Mouse (Mus musculus) spleen, adult 2 months (tissue): Measurements from ENCODE around the gene Trh. TPM values are rescaled to one million over a fixed set of nuclear protein-coding genes. Genes with fewer than 3 reads are reported as not detected.

Source experiments
- DNase-seq, 2 experiments: peaks; one replicate each; pipeline versions ENCODE4 v3.0.0 to v3.0.0-alpha.2; 2012 to 2021; ENCODE audit warnings: low spot score in 2 of 2, low read depth in 1 of 2
- H3K27ac ChIP-seq: fragments of 200-500 bp; 2 replicates; pipeline ENCODE4 v1.5.1; 2012; ENCODE audit warnings: low read length, inconsistent platforms; ENCODE audit not compliant: insufficient read depth
- H3K27me3 ChIP-seq: fragments of 200-500 bp; 2 replicates; pipeline ENCODE4 v1.6.1; 2012; ENCODE audit warnings: mild to moderate bottlenecking, moderate library complexity, low read length, inconsistent platforms; ENCODE audit not compliant: control insufficient read depth, insufficient read depth
- H3K36me3 ChIP-seq: fragments of 200-500 bp; 2 replicates; pipeline ENCODE4 v1.6.1; 2012; ENCODE audit warnings: mild to moderate bottlenecking, low read length, inconsistent platforms; ENCODE audit not compliant: control insufficient read depth, insufficient read depth
- H3K4me1 ChIP-seq: fragments of 200-500 bp; 2 replicates; pipeline ENCODE4 v1.6.1; 2011; ENCODE audit warnings: inconsistent platforms; ENCODE audit not compliant: control insufficient read depth, insufficient read depth, insufficient read length
- H3K4me3 ChIP-seq: fragments of 200-500 bp; 2 replicates; pipeline ENCODE4 v1.5.1; 2011; ENCODE audit warnings: mild to moderate bottlenecking, inconsistent platforms; ENCODE audit not compliant: insufficient read depth, insufficient read length; ENCODE audit errors: extremely low read depth
- CTCF ChIP-seq: fragments of 200-500 bp; IDR thresholded peaks from 2 replicates; pipeline ENCODE4 v1.5.1; 2011; ENCODE audit warnings: mild to moderate bottlenecking, inconsistent platforms; ENCODE audit not compliant: insufficient read depth, insufficient read length, insufficient replicate concordance; ENCODE audit errors: extremely low read depth
- POLR2A ChIP-seq: fragments of 200-500 bp; IDR thresholded peaks from 2 replicates; pipeline ENCODE4 v1.6.1; 2011; ENCODE audit warnings: low read depth, low read length, inconsistent platforms
- WGBS: fragments of 180-500 bp; shearing (Covaris S2); methylation state at CpG from one replicate; pipeline ENCODE4 v1.1.7; 2018; 5-methylcytosine and 5-hydroxymethylcytosine counted together
- polyA plus RNA-seq: library from polyadenylated mRNA; depleted of rRNA; stranded (reverse); fragments of >200 nt; gene quantifications from 2 replicates; pipeline ENCODE4 v1.2.3, GENCODE M21; 2012; rRNA removed

Trh gene
- polyA plus RNA-seq: not detected in 2 replicates

DNA sequence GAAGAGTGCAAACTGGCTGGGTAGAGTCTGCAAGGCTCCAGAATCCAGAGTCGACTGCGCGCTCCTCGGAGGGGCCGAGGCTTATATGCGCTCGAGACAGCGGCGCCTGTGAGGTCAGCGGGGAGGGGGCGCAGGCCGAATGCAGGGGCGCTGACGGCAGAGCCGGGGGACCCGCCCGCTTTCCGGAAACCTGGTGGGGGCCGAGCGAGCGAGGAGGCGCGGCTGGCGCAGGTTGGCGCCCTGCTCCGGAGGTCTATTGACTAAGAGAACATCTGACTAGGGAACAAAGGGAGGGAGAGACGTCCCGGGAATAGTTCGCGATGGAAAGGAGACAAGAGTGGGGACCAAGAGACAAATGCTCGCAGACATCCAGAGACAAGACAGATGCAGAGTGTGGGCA is at the start of gene Trh:
Trh (minus strand) TSS at position 60 of the 400 bp plus-strand sequence.
- 2% methylated on average over 31 of the region's 31 CpGs for WGBS
- H3K4me1 ChIP-seq: no peaks in the 10 kb centered on the region

GRCm38 (mm10) chr6:92290826-92291225 is 46.4 kb upstream of the Trh start:
- Histone ChIP-seq H3K4me3 (no peak overlapping the region), H3K36me3 (no peaks in the 10 kb centered on the region), H3K27ac (no peak overlapping the region), H3K27me3 (no peaks in the 10 kb centered on the region), H3K4me1 (no peaks in the 10 kb centered on the region)
- TF ChIP-seq CTCF (no peak), POLR2A (no peak)
- DNase-seq: no peak
- WGBS: 89% methylated on average over 3 of the region's 3 CpGs

More for the DNA sequence above, at the start of gene Trh:
- H3K27ac ChIP-seq: no peak within 1 kb of the TSS
- H3K27me3 ChIP-seq: no peaks in the 10 kb centered on the region
- no peak within 1 kb of the TSS for H3K4me3 ChIP-seq
- no peak for DNase-seq
- TF ChIP-seq POLR2A: no peak
- no peak for TF ChIP-seq CTCF
- H3K36me3 ChIP-seq: no peaks in the 10 kb centered on the region

DNA sequence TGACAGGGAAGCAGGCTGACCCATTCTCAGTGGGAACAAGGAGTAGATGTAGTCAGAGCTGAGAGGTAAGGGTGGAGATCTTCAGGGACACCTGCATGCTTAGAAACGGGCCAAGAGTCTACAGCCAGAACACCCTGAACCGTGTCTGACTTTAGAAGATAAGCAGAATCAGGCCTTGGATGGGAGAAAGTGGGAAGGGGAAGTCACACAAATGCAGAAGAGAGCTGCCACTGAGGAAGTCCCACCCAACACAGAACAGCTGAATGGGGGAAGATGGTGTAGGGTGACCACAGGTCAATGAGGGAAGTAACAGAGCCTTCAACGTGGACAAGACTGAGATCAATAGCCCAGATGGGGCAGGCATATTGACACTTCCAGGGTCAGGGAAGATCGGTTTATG is 42.4 kb upstream of the Trh start:
- no peaks in the 10 kb centered on the region for H3K36me3 ChIP-seq
- no peak overlapping the region for H3K27ac ChIP-seq
- TF ChIP-seq POLR2A (no peak), CTCF (no peak)
- no peak for DNase-seq
- H3K4me1 ChIP-seq: no peaks in the 10 kb centered on the region
- H3K4me3 ChIP-seq: no peak overlapping the region
- no peaks in the 10 kb centered on the region for H3K27me3 ChIP-seq
- 21% methylated on average over 4 of the region's 4 CpGs for WGBS

- H3K36me3 ChIP-seq: no peaks in the 10 kb centered on the region
- no peaks in the 10 kb centered on the region for H3K4me1 ChIP-seq
- no peak overlapping the region for H3K27ac ChIP-seq
- H3K27me3 ChIP-seq: no peaks in the 10 kb centered on the region
- no peak; the same call in 1 of the 2 replicates for TF ChIP-seq CTCF
- no peak for TF ChIP-seq POLR2A
- WGBS: 37% methylated on average over 4 of the region's 4 CpGs
- no peak overlapping the region for H3K4me3 ChIP-seq
- DNase-seq: no peak
These were observed 41.9 kb upstream of the Trh start for GRCm38 (mm10) chr6:92286258-92286888.

DNA sequence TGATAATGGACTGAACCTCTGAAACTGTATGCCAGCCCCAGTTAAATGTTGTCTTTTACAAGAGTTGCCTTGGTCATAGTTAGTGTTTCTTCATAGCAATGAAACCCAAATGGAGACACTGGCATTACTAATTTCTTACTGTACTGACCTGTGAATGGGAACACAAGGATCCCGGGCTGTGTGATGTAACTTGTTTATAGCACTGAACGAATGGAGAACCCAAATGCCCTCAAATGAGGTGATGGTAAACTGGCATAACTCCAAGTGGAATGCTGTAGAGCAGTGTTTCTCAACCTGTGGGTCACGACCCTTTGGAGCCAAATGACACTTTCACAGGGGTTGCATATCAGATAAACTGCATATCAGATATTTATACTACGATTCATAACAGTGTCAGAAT is 41.1 kb upstream of the Trh start:
- no peak for TF ChIP-seq CTCF
- TF ChIP-seq POLR2A: no peak
- WGBS: 80% methylated on average over 4 of the region's 4 CpGs
- no peaks in the 10 kb centered on the region for H3K36me3 ChIP-seq
- no peaks in the 10 kb centered on the region for H3K27me3 ChIP-seq
- no peaks in the 10 kb centered on the region for H3K4me1 ChIP-seq
- H3K27ac ChIP-seq: no peak overlapping the region
- DNase-seq: no peak
- H3K4me3 ChIP-seq: no peak overlapping the region

DNA sequence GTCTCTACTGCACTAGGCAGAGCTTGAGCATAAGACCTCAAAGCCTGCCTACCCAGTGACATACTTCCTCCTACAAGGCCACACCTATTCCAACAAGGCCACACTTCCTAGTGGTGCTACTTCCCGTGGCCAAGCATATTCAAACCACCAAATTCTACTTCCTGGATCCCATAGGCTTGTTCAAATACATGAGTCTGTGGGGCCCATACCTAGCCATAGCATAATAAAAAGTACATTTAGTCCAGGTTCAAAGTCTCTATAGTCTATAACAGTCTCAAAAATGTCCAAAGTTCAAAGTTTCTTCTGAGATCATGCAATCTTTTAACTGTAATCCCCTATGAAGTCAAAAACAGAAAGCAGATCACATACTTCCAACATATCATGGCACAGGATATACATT is 32.7 kb upstream of the Trh start:
- Histone ChIP-seq H3K4me1 (no peaks in the 10 kb centered on the region), H3K27ac (no peak overlapping the region), H3K27me3 (no peaks in the 10 kb centered on the region), H3K4me3 (no peak overlapping the region), H3K36me3 (no peaks in the 10 kb centered on the region)
- no peak for DNase-seq
- TF ChIP-seq CTCF (no peak), POLR2A (no peak)
- 55% methylated on average over 1 of the region's 1 CpGs for WGBS

DNA sequence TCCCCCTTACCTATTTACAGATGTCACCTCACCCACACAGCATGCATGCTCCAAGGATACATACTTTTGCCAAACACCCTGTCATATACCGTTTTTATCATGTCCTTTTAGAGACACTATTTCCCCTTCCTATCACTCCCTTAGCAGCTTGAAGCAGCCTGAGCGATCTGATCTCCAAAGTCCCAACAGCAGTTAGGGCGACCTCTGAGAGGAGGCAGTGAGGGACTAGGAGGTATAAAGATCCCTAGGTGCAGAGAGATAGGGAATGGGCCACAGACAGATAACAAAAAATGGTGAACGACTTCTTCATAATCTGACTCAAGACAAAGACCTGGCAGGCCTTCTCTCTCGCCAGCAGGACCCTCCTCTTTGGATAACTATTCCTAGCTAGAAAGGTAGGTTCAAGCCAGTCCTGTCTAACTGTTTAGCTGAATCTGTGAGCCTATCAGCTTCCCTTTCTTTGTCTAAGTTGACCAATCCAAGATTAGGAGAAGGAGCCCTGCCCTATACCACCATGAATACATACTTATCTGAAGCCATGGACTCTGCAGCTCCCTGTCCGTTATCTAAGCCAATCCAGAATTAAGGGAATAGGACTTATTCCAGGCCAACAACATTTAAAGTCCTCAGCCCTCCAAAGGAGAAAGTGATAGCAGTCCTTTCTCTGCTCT is 29.3 kb upstream of the Trh start:
- H3K4me1 ChIP-seq: no peaks in the 10 kb centered on the region
- no peak for TF ChIP-seq CTCF
- no peak for TF ChIP-seq POLR2A
- H3K27ac ChIP-seq: no peak overlapping the region
- H3K27me3 ChIP-seq: no peaks in the 10 kb centered on the region
- 75% methylated on average over 6 of the region's 6 CpGs for WGBS
- no peak for DNase-seq
- no peaks in the 10 kb centered on the region for H3K36me3 ChIP-seq
- no peak overlapping the region for H3K4me3 ChIP-seq
